Mouse (Mus musculus): ENCODE results near the gene Rasgrp3.

GRCm38 (mm10) chr17:75390142-75390541, 45.6 kb upstream of the Rasgrp3 start:
- TF ChIP-seq CTCF (IDR thresholded peaks at IDR 0.05) (no peak), EP300 (IDR thresholded peaks at IDR 0.05) (no peak)

Data from lung, postnatal 0 days (tissue).